Comparison of ENCODE assay signal across 8 mouse cellular contexts in the genomic region with DNA sequence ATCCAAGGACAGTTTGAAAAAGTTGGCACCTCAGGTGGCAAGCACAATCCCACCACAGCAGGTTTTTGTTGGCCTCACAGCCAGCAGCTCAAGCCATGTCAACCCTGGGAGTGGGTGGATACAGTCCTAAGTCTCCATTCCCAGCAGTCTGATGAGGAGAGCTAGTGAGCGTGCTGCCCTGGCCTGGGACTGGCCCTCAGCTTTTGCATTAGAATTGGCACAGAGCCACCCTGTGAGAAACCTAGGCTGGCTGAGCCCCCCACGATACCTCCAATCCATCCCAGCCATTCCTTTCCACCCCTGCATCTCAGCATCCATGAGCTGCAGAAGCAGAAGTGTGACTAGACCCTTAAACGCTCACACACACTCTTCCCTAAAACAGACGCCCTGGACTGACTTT.
DNase-seq lines count a peak whose midpoint lies in the region; ATAC-seq lines count a peak whose summit lies in the region.

No protein-coding gene starts in this region.

- ATAC-seq in heart, embryonic 12.5 days (ENCODE audit: insufficient number of reproducible peaks, low FRiP score) = no peak
- no peak; the same call in 1 of the 2 replicates for ATAC-seq in embryonic facial prominence, embryonic 12.5 days (ENCODE audit: insufficient number of reproducible peaks, insufficient read depth, low FRiP score, low TSS enrichment)
- no peak for ATAC-seq in hindbrain, embryonic 15.5 days (ENCODE audit: low FRiP score, low read depth)
- no peak for ATAC-seq in midbrain, embryonic 12.5 days (ENCODE audit: low FRiP score, low read depth)

- peaks cover 91% of the 10 kb centered on the region for H3K4me1 ChIP-seq in heart, embryonic 12.5 days (replicated peaks)
- H3K4me1 ChIP-seq in embryonic facial prominence, embryonic 12.5 days = peaks cover 80% of the 10 kb centered on the region
- H3K4me1 ChIP-seq in hindbrain, embryonic 15.5 days (replicated peaks) = peaks cover 69% of the 10 kb centered on the region
- H3K4me1 ChIP-seq in midbrain, embryonic 12.5 days = peaks cover 72% of the 10 kb centered on the region

- H3K4me3 ChIP-seq in heart, embryonic 12.5 days = peak overlapping the region; percentile 18
- H3K4me3 ChIP-seq in embryonic facial prominence, embryonic 12.5 days = no peak overlapping the region
- no peak overlapping the region for H3K4me3 ChIP-seq in hindbrain, embryonic 15.5 days
- H3K4me3 ChIP-seq in midbrain, embryonic 12.5 days = no peak overlapping the region

- WGBS in heart, embryonic 12.5 days = 8% methylated on average over 4 of the region's 4 CpGs
- 24% methylated on average over 4 of the region's 4 CpGs for WGBS in embryonic facial prominence, embryonic 12.5 days
- 39% methylated on average over 4 of the region's 4 CpGs for WGBS in hindbrain, embryonic 15.5 days
- 9% methylated on average over 4 of the region's 4 CpGs for WGBS in midbrain, embryonic 12.5 days

- H3K4me2 ChIP-seq in heart, embryonic 12.5 days = peak overlapping the region; percentile 66
- peak overlapping the region; percentile 42 for H3K4me2 ChIP-seq in embryonic facial prominence, embryonic 12.5 days (replicated peaks)
- H3K4me2 ChIP-seq in hindbrain, embryonic 15.5 days = no peak overlapping the region
- peak overlapping the region; percentile 40 for H3K4me2 ChIP-seq in midbrain, embryonic 12.5 days (replicated peaks)

- no peaks in the 10 kb centered on the region for H3K27me3 ChIP-seq in heart, embryonic 12.5 days (replicated peaks)
- H3K27me3 ChIP-seq in embryonic facial prominence, embryonic 12.5 days = no peaks in the 10 kb centered on the region
- no peaks in the 10 kb centered on the region for H3K27me3 ChIP-seq in hindbrain, embryonic 15.5 days
- H3K27me3 ChIP-seq in midbrain, embryonic 12.5 days = no peaks in the 10 kb centered on the region

- H3K36me3 ChIP-seq in heart, embryonic 12.5 days = peaks cover 3% of the 10 kb centered on the region
- H3K36me3 ChIP-seq in embryonic facial prominence, embryonic 12.5 days = peaks cover 9% of the 10 kb centered on the region; the same call in 1 of the 2 replicates
- no peaks in the 10 kb centered on the region for H3K36me3 ChIP-seq in hindbrain, embryonic 15.5 days
- peaks cover 11% of the 10 kb centered on the region for H3K36me3 ChIP-seq in midbrain, embryonic 12.5 days

- H3K9me3 ChIP-seq in heart, embryonic 12.5 days (replicated peaks) = no peaks in the 10 kb centered on the region
- no peaks in the 10 kb centered on the region for H3K9me3 ChIP-seq in embryonic facial prominence, embryonic 12.5 days
- H3K9me3 ChIP-seq in hindbrain, embryonic 15.5 days = no peaks in the 10 kb centered on the region
- H3K9me3 ChIP-seq in midbrain, embryonic 12.5 days = no peaks in the 10 kb centered on the region

- peak overlapping the region; percentile 88 for H3K27ac ChIP-seq in heart, embryonic 12.5 days (ENCODE audit: poor library complexity, severe bottlenecking)
- H3K27ac ChIP-seq in embryonic facial prominence, embryonic 12.5 days = peak overlapping the region; percentile 86
- peak overlapping the region; percentile 60 for H3K27ac ChIP-seq in hindbrain, embryonic 15.5 days (replicated peaks)
- peak overlapping the region; percentile 70 for H3K27ac ChIP-seq in midbrain, embryonic 12.5 days (replicated peaks)

- peak overlapping the region; percentile 59 for H3K9ac ChIP-seq in heart, embryonic 12.5 days
- no peak overlapping the region for H3K9ac ChIP-seq in embryonic facial prominence, embryonic 12.5 days
- H3K9ac ChIP-seq in hindbrain, embryonic 15.5 days = no peak overlapping the region; the same call in 1 of the 2 replicates
- peak overlapping the region; percentile 34 for H3K9ac ChIP-seq in midbrain, embryonic 12.5 days (replicated peaks)

- no peak for DNase-seq in heart, postnatal 4 days
- no peak for DNase-seq in spleen, postnatal 4 days (ENCODE audit: low spot score in 2 of 2)
- no peak for DNase-seq in left cerebral cortex, adult 8-10 months (ENCODE audit: low spot score in 2 of 2)
- DNase-seq in urinary bladder, postnatal 4 days (ENCODE audit: low spot score in 2 of 2) = no peak

Comparison
In these comparisons a context has a peak if more than half of its experiments do, and no peak if none do; other contexts are left out.
1. H3K9ac ChIP-seq: peak in heart, embryonic 12.5 days (single experiment) and midbrain, embryonic 12.5 days (single experiment); none in embryonic facial prominence, embryonic 12.5 days (single experiment) and hindbrain, embryonic 15.5 days (single experiment).
2. Peak in every context shown above with its lines, with median percentiles within 50 percentile points of each other: H3K27ac ChIP-seq.